Mouse (Mus musculus): ENCODE measurements at regions not wholly inside any gene's neighbourhood (a gene's known extent, or its start where the extent isn't known, plus 50 kb on each side); places are given as distances from the start of the nearest gene placed in this dataset.

DNA sequence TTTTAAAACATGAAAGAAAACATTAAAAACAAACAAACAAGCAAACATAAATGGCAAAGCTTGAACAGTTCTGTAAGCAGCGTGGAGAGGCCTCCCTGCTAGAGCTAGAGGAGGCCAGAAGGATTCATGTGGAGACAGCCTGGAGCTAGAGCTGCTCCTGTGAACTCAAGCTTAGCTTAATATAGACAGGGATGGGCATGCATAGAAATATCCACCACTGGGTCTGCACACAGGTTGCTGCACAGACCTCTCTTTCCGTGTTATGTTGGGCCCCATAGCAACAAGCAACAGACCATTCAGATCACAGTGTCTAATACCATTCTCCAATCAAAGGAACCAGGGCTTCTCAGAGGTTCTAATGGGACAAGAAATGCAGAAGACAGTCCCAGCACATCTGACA is 122.9 kb upstream of the Magi3 start:
- ATAC-seq (replicated peaks; ENCODE audit: insufficient number of reproducible peaks, low FRiP score, low TSS enrichment): no peak

DNA sequence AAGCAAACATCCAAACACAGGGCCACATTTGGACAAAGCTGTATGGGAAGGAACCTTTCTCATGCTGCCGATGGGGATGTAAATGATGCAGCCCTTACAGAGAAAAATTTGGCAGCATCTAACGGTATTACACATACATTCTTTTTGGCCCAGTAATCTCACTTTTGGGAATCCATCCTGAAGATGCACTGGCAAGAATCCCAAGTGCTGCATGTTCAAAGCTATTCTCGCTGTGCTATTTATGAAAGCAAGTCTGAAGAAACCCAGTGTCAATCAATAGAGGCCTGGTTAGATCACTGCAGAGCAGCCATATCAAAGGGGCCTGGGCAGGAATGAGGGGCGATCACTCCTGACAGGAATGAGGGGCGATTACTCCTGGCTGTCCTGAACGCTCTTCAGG is 122.0 kb upstream of the Magi3 start:
- ATAC-seq (replicated peaks; ENCODE audit: insufficient number of reproducible peaks, low FRiP score, low TSS enrichment): no peak
- WGBS (ENCODE audit: insufficient replicate concordance): 55% methylated on average over 6 of the region's 6 CpGs
- no peak overlapping the region for H3K4me2 ChIP-seq

More for the DNA sequence above, 122.9 kb upstream of the Magi3 start:
- no peaks in the 10 kb centered on the region for H3K36me3 ChIP-seq (ENCODE audit: control insufficient read depth, insufficient read depth, low read length)
- H3K4me2 ChIP-seq: no peak overlapping the region
- H3K27ac ChIP-seq (ENCODE audit: low read depth, low read length): peak overlapping the region; percentile 41; the same call in 1 of the 2 replicates
- H3K4me1 ChIP-seq (ENCODE audit: control insufficient read depth, insufficient read depth, low read length): peaks cover 5% of the 10 kb centered on the region
- 65% methylated on average over 2 of the region's 2 CpGs for WGBS (ENCODE audit: insufficient replicate concordance)
- H3K4me3 ChIP-seq (ENCODE audit: low read depth, low read length): no peak overlapping the region
- no peaks in the 10 kb centered on the region for H3K27me3 ChIP-seq (ENCODE audit: control insufficient read depth, insufficient read depth, low read length)
- no peak overlapping the region for H3K9ac ChIP-seq (ENCODE audit: low read depth, low read length)
- H3K9me3 ChIP-seq (replicated peaks; ENCODE audit: control insufficient read depth, low read length): no peaks in the 10 kb centered on the region

DNA sequence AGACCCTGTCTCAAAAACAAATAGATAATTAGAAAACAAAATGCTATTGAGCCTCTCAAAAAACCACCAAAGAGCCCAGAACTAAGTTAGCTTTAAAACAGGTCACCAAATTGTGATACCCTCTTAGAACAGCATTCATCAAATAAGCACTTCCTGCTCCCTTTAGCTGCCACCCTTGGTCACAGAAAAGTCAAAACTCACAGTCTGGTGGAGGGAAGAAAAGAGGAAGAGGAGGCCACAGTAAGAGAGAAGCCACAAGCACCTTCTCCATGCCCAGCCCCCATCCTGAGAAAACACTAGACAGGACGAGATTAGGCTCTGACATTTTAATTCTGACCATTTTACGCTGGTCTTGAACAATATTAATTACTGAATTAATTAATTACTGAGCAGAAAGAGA is 120.2 kb upstream of the Magi3 start:
- H3K27ac ChIP-seq (ENCODE audit: low read depth, low read length): no peak overlapping the region
- H3K4me1 ChIP-seq (ENCODE audit: control insufficient read depth, insufficient read depth, low read length): peaks cover 8% of the 10 kb centered on the region
- no peaks in the 10 kb centered on the region for H3K9me3 ChIP-seq (replicated peaks; ENCODE audit: control insufficient read depth, low read length)
- H3K27me3 ChIP-seq (ENCODE audit: control insufficient read depth, insufficient read depth, low read length): no peaks in the 10 kb centered on the region
- 72% methylated on average over 2 of the region's 2 CpGs for WGBS (ENCODE audit: insufficient replicate concordance)
- ATAC-seq (replicated peaks; ENCODE audit: insufficient number of reproducible peaks, low FRiP score, low TSS enrichment): no peak
- no peak overlapping the region for H3K4me2 ChIP-seq
- H3K36me3 ChIP-seq (ENCODE audit: control insufficient read depth, insufficient read depth, low read length): no peaks in the 10 kb centered on the region
- H3K4me3 ChIP-seq (ENCODE audit: low read depth, low read length): no peak overlapping the region
- H3K9ac ChIP-seq (ENCODE audit: low read depth, low read length): no peak overlapping the region

More for the DNA sequence above, 122.0 kb upstream of the Magi3 start:
- H3K27me3 ChIP-seq (ENCODE audit: control insufficient read depth, insufficient read depth, low read length): no peaks in the 10 kb centered on the region
- H3K9ac ChIP-seq (ENCODE audit: low read depth, low read length): no peak overlapping the region
- H3K4me1 ChIP-seq (ENCODE audit: control insufficient read depth, insufficient read depth, low read length): peaks cover 8% of the 10 kb centered on the region
- H3K27ac ChIP-seq (ENCODE audit: low read depth, low read length): no peak overlapping the region
- H3K4me3 ChIP-seq (ENCODE audit: low read depth, low read length): no peak overlapping the region
- no peaks in the 10 kb centered on the region for H3K36me3 ChIP-seq (ENCODE audit: control insufficient read depth, insufficient read depth, low read length)
- no peaks in the 10 kb centered on the region for H3K9me3 ChIP-seq (replicated peaks; ENCODE audit: control insufficient read depth, low read length)

DNA sequence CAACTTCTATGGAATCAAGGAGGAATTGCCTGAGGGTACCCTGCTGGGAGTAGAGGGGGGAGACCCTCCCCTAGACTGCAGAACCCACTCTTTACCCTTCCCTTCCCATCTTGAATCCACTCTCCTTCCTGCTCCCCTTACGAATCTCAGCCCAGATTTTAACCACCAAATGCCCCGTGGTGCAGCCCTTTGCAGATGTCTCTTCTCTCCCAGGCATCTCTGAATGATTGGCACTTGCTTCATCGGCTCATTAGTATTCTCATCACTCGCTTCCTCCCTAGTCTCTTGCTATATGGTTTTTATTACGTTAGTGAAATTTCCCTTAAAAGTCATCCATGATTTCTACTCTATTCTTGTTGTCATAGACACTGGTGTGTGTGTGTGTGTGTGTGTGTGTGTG is 116.7 kb upstream of the Magi3 start:
- Histone ChIP-seq H3K4me2 (no peak overlapping the region), H3K4me3 (ENCODE audit: low read depth, low read length) (no peak overlapping the region), H3K27ac (ENCODE audit: low read depth, low read length) (no peak overlapping the region), H3K4me1 (ENCODE audit: control insufficient read depth, insufficient read depth, low read length) (peaks cover 3% of the 10 kb centered on the region; the same call in 1 of the 2 replicates), H3K27me3 (ENCODE audit: control insufficient read depth, insufficient read depth, low read length) (no peaks in the 10 kb centered on the region), H3K9ac (ENCODE audit: low read depth, low read length) (no peak overlapping the region), H3K9me3 (replicated peaks; ENCODE audit: control insufficient read depth, low read length) (no peaks in the 10 kb centered on the region), H3K36me3 (ENCODE audit: control insufficient read depth, insufficient read depth, low read length) (no peaks in the 10 kb centered on the region)
- WGBS (ENCODE audit: insufficient replicate concordance): 68% methylated on average over 5 of the region's 5 CpGs
- ATAC-seq (replicated peaks; ENCODE audit: insufficient number of reproducible peaks, low FRiP score, low TSS enrichment): no peak

DNA sequence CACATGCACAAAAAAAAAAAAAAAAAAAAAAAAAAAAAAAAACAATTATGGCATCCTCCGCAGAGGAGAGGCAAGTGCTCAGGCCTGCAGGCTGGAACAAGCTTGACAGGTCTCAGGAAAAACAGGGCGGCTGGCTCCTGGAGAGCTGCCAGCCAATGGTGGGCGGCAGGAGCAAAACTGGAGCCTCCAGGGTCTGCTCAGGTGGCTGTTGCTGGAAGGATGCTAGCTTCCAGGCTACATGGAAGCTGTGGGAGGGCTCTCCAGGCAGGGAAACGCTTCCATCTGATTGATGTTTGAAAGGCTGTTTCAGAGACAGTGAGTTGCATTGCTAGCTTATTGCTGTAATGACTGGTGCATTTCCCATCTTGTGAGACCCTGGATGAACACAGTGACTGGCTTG is 116.1 kb upstream of the Magi3 start:
- Histone ChIP-seq H3K36me3 (ENCODE audit: control insufficient read depth, insufficient read depth, low read length) (no peaks in the 10 kb centered on the region), H3K9ac (ENCODE audit: low read depth, low read length) (no peak overlapping the region), H3K9me3 (replicated peaks; ENCODE audit: control insufficient read depth, low read length) (no peaks in the 10 kb centered on the region), H3K27me3 (ENCODE audit: control insufficient read depth, insufficient read depth, low read length) (no peaks in the 10 kb centered on the region), H3K4me2 (no peak overlapping the region), H3K4me3 (ENCODE audit: low read depth, low read length) (no peak overlapping the region), H3K27ac (ENCODE audit: low read depth, low read length) (no peak overlapping the region), H3K4me1 (ENCODE audit: control insufficient read depth, insufficient read depth, low read length) (peaks cover 3% of the 10 kb centered on the region; the same call in 1 of the 2 replicates)
- 46% methylated on average over 4 of the region's 4 CpGs for WGBS (ENCODE audit: insufficient replicate concordance)
- ATAC-seq (replicated peaks; ENCODE audit: insufficient number of reproducible peaks, low FRiP score, low TSS enrichment): no peak

DNA sequence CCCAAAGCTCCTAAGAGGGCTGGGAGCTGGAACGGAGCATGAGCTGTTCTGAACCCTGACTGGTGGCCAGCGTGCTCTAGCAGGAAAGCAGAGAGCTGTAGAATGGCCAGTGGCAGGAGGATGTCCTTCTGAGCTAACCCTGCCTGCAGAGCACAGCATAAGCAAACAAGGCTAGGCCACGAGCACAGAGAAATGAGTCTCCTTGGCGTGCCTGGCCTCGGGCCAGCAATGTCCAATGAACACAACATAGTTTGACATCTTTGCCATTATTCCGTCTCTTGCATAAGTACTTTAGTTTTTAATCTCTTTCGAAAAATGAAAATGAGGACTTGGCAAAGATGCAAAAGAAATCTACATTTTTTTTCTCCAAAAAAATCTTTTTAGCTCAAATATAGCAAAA is 114.6 kb upstream of the Magi3 start:
- no peaks in the 10 kb centered on the region for H3K36me3 ChIP-seq (ENCODE audit: control insufficient read depth, insufficient read depth, low read length)
- H3K9me3 ChIP-seq (replicated peaks; ENCODE audit: control insufficient read depth, low read length): no peaks in the 10 kb centered on the region
- H3K4me1 ChIP-seq (ENCODE audit: control insufficient read depth, insufficient read depth, low read length): peaks cover 3% of the 10 kb centered on the region; the same call in 1 of the 2 replicates
- 82% methylated on average over 7 of the region's 7 CpGs for WGBS (ENCODE audit: insufficient replicate concordance)
- H3K4me3 ChIP-seq (ENCODE audit: low read depth, low read length): no peak overlapping the region
- H3K9ac ChIP-seq (ENCODE audit: low read depth, low read length): no peak overlapping the region
- H3K27me3 ChIP-seq (ENCODE audit: control insufficient read depth, insufficient read depth, low read length): no peaks in the 10 kb centered on the region
- no peak overlapping the region for H3K4me2 ChIP-seq
- H3K27ac ChIP-seq (ENCODE audit: low read depth, low read length): no peak overlapping the region
- no peak for ATAC-seq (replicated peaks; ENCODE audit: insufficient number of reproducible peaks, low FRiP score, low TSS enrichment)

DNA sequence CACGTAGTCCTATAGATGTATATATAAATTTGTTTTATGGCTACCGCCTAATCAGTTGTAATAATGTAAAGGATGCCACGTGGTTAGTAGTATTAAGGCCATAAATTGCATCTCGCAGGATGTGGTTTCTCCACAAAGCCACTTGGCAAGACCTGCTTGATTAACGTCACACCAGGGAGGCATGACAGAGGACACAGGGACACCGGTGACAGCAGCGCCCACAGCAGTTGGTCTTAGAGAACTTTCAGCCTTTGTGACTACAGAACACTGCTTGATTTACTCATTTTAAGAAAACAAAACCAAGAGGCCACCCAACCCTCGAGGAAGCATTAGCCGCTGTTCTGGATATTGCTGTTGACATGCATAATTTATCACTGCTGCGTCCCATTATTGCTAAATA is 113.2 kb upstream of the Magi3 start:
- H3K9me3 ChIP-seq (replicated peaks; ENCODE audit: control insufficient read depth, low read length): no peaks in the 10 kb centered on the region
- 78% methylated on average over 10 of the region's 10 CpGs for WGBS (ENCODE audit: insufficient replicate concordance)

DNA sequence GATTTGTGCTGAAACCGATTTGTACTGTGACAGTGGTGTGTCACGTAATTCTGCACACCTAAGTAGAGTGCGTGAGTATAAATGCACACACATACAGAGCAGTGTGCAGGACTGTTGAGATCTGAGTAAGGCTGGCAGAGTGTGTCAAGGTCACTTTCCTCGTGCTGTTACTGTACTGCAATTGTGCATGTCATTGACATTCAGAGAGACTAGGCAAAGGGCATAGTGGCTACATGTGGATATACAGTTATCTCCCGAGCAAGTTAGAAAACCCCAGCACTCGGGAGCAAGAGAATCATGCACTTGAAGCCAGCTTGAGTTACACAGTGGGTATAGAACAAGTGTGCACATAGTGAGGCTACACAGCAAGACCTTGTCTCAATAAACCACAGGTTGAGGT is 110.5 kb upstream of the Magi3 start:
- ATAC-seq (replicated peaks; ENCODE audit: insufficient number of reproducible peaks, low FRiP score, low TSS enrichment): no peak
- no peak overlapping the region for H3K4me3 ChIP-seq (ENCODE audit: low read depth, low read length)
- H3K36me3 ChIP-seq (ENCODE audit: control insufficient read depth, insufficient read depth, low read length): no peaks in the 10 kb centered on the region
- no peaks in the 10 kb centered on the region for H3K27me3 ChIP-seq (ENCODE audit: control insufficient read depth, insufficient read depth, low read length)
- no peak overlapping the region for H3K9ac ChIP-seq (ENCODE audit: low read depth, low read length)
- no peak overlapping the region for H3K27ac ChIP-seq (ENCODE audit: low read depth, low read length)
- 69% methylated on average over 6 of the region's 6 CpGs for WGBS (ENCODE audit: insufficient replicate concordance)
- no peaks in the 10 kb centered on the region for H3K4me1 ChIP-seq (ENCODE audit: control insufficient read depth, insufficient read depth, low read length)
- no peak overlapping the region for H3K4me2 ChIP-seq
- H3K9me3 ChIP-seq (replicated peaks; ENCODE audit: control insufficient read depth, low read length): no peaks in the 10 kb centered on the region

More for the DNA sequence above, 113.2 kb upstream of the Magi3 start:
- ATAC-seq (replicated peaks; ENCODE audit: insufficient number of reproducible peaks, low FRiP score, low TSS enrichment): no peak
- no peak overlapping the region for H3K4me3 ChIP-seq (ENCODE audit: low read depth, low read length)
- H3K27me3 ChIP-seq (ENCODE audit: control insufficient read depth, insufficient read depth, low read length): no peaks in the 10 kb centered on the region
- H3K9ac ChIP-seq (ENCODE audit: low read depth, low read length): no peak overlapping the region
- no peak overlapping the region for H3K4me2 ChIP-seq
- H3K36me3 ChIP-seq (ENCODE audit: control insufficient read depth, insufficient read depth, low read length): no peaks in the 10 kb centered on the region
- peaks cover 3% of the 10 kb centered on the region; the same call in 1 of the 2 replicates for H3K4me1 ChIP-seq (ENCODE audit: control insufficient read depth, insufficient read depth, low read length)
- H3K27ac ChIP-seq (ENCODE audit: low read depth, low read length): no peak overlapping the region

DNA sequence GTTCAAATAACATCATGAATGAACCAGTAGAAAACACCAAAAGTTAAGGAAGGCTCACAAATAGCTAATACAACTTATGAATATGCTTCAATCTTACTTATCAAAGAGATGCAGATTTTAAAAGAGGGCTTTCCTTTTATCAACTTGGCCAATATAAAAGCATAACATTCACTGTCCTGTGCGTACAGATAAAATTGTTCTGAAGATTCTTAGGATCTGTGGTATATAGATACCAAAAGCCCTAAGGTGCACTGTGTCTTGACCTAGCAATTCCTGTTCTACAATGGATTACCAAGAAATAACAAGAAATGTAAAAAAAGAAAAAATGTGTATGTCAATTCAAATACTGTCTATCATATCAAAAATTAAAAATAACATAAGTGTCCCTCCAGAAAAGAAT is 107.7 kb upstream of the Magi3 start:
- H3K4me2 ChIP-seq: no peak overlapping the region
- H3K36me3 ChIP-seq (ENCODE audit: control insufficient read depth, insufficient read depth, low read length): no peaks in the 10 kb centered on the region
- no peak overlapping the region for H3K4me3 ChIP-seq (ENCODE audit: low read depth, low read length)
- no peaks in the 10 kb centered on the region for H3K9me3 ChIP-seq (replicated peaks; ENCODE audit: control insufficient read depth, low read length)
- H3K27me3 ChIP-seq (ENCODE audit: control insufficient read depth, insufficient read depth, low read length): no peaks in the 10 kb centered on the region
- peaks cover 3% of the 10 kb centered on the region; the same call in 1 of the 2 replicates for H3K4me1 ChIP-seq (ENCODE audit: control insufficient read depth, insufficient read depth, low read length)
- ATAC-seq (replicated peaks; ENCODE audit: insufficient number of reproducible peaks, low FRiP score, low TSS enrichment): no peak
- no peak overlapping the region for H3K9ac ChIP-seq (ENCODE audit: low read depth, low read length)
- 87% methylated on average over 1 of the region's 1 CpGs for WGBS (ENCODE audit: insufficient replicate concordance)
- H3K27ac ChIP-seq (ENCODE audit: low read depth, low read length): no peak overlapping the region

All from heart, embryonic 11.5 days (tissue).